Mouse (Mus musculus) right cerebral cortex, postnatal 36 days (tissue): ENCODE data around the gene Ppox.
"Not testable (repeated sequence)": the region's sequence is repeated elsewhere in the genome, so short reads cannot be mapped to it uniquely, and the experiment has no call there.

Experiments used
- DNase-seq, 2 experiments: peaks; one replicate each; pipeline ENCODE4 v3.0.0; 2022; ENCODE audit warnings: low spot score in 2 of 2, mixed read lengths in 1 of 2

Ppox gene

GRCm38 (mm10) chr1:171245353-171245752 is 35.6 kb downstream of the Ppox start:
- DNase-seq: no peak

- not testable (repeated sequence) for DNase-seq
Measured at GRCm38 (mm10) chr1:171241952-171242351, 39.0 kb downstream of the Ppox start.

- no peak for DNase-seq
Measured at GRCm38 (mm10) chr1:171240911-171241310, 40.1 kb downstream of the Ppox start.

- no peak for DNase-seq
Measured at GRCm38 (mm10) chr1:171239992-171240744, 40.8 kb downstream of the Ppox start.

- DNase-seq: no peak
Measured at GRCm38 (mm10) chr1:171238463-171238862, 42.5 kb downstream of the Ppox start.

- DNase-seq: no peak
Measured at GRCm38 (mm10) chr1:171237438-171237837, 43.5 kb downstream of the Ppox start.

GRCm38 (mm10) chr1:171235791-171236190 is 45.2 kb downstream of the Ppox start:
- no peak for DNase-seq

GRCm38 (mm10) chr1:171234538-171234937 is 46.4 kb downstream of the Ppox start:
- DNase-seq: no peak

- DNase-seq: no peak
Measured at GRCm38 (mm10) chr1:171234126-171234525, 46.9 kb downstream of the Ppox start, which contains the start of gene Fcer1g. TSS of gene Fcer1g (minus strand) at chr1:171234365.

- no peak for DNase-seq
Measured at GRCm38 (mm10) chr1:171232800-171233730, 47.9 kb downstream of the Ppox start.

- DNase-seq: no peak
Measured at GRCm38 (mm10) chr1:171232348-171232747, 48.6 kb downstream of the Ppox start.

- DNase-seq: no peak
Measured at GRCm38 (mm10) chr1:171231844-171232243, 49.1 kb downstream of the Ppox start.

- no peak for DNase-seq
Measured at GRCm38 (mm10) chr1:171230215-171230614, 50.8 kb downstream of the Ppox start.

- no peak for DNase-seq
Measured at GRCm38 (mm10) chr1:171229750-171230149, 51.2 kb downstream of the Ppox start.

- no peak for DNase-seq
Measured at GRCm38 (mm10) chr1:171227879-171228278, 53.1 kb downstream of the Ppox start.

- DNase-seq: no peak
Measured at GRCm38 (mm10) chr1:171226780-171227179, 54.2 kb downstream of the Ppox start.
